Mouse (Mus musculus): ENCODE data around the gene Tmem175.
"Not testable (repeated sequence)": the region's sequence is repeated elsewhere in the genome, so short reads cannot be mapped to it uniquely, and the experiment has no call there.

Tmem175 gene

GRCm38 (mm10) chr5:108629634-108630483, at the start of gene Tmem175, which contains the start of gene Gak:
Tmem175 (plus strand) TSS chr5:108629770.
Gak (minus strand) TSS chr5:108629755.
- DNase-seq, result peak; percentile 96

- no peak for DNase-seq
Observed at GRCm38 (mm10) chr5:108581361-108581891, 48.1 kb upstream of the Tmem175 start.

GRCm38 (mm10) chr5:108599923-108600322, 29.6 kb upstream of the Tmem175 start:
- no peak for DNase-seq

- no peak for DNase-seq
Observed at GRCm38 (mm10) chr5:108602537-108602936, 27.0 kb upstream of the Tmem175 start.

GRCm38 (mm10) chr5:108610426-108610825, 19.1 kb upstream of the Tmem175 start:
- DNase-seq, result no peak

GRCm38 (mm10) chr5:108621870-108622269, 7.7 kb upstream of the Tmem175 start:
- no peak for DNase-seq

GRCm38 (mm10) chr5:108626050-108626660, 3.4 kb upstream of the Tmem175 start:
- no peak for DNase-seq

GRCm38 (mm10) chr5:108628891-108629633, 508 bp upstream of the Tmem175 start:
- DNase-seq, result no peak

GRCm38 (mm10) chr5:108633676-108634075, 4.1 kb downstream of the Tmem175 start:
- no peak for DNase-seq

- not testable (repeated sequence) for DNase-seq
Observed at GRCm38 (mm10) chr5:108634088-108634487, 4.5 kb downstream of the Tmem175 start.

- DNase-seq, result no peak
Observed at GRCm38 (mm10) chr5:108636172-108636571, 6.6 kb downstream of the Tmem175 start.

- no peak for DNase-seq
Observed at GRCm38 (mm10) chr5:108643674-108644073, 14.1 kb downstream of the Tmem175 start.

- DNase-seq, result no peak
Observed at GRCm38 (mm10) chr5:108645651-108646342, 16.2 kb downstream of the Tmem175 start.

- DNase-seq, result peak; percentile 37
Observed at GRCm38 (mm10) chr5:108646343-108646660, 16.7 kb downstream of the Tmem175 start.

- no peak for DNase-seq
Observed at GRCm38 (mm10) chr5:108647311-108647710, 17.7 kb downstream of the Tmem175 start.

GRCm38 (mm10) chr5:108647820-108648465, 18.4 kb downstream of the Tmem175 start:
- no peak for DNase-seq

- DNase-seq, result no peak
Observed at GRCm38 (mm10) chr5:108648937-108649576, 19.5 kb downstream of the Tmem175 start.

- no peak for DNase-seq
Observed at GRCm38 (mm10) chr5:108650341-108650740, 20.8 kb downstream of the Tmem175 start.

GRCm38 (mm10) chr5:108651136-108651720, 21.7 kb downstream of the Tmem175 start:
- no peak for DNase-seq

- peak; percentile 81 for DNase-seq
Observed at GRCm38 (mm10) chr5:108651823-108652222, 22.3 kb downstream of the Tmem175 start.

GRCm38 (mm10) chr5:108653341-108653740, 23.8 kb downstream of the Tmem175 start:
- DNase-seq, result no peak

Measured in kidney, postnatal 14 days (tissue).